Mouse (Mus musculus): ENCODE measurements around the gene Cyth3. TPM values are rescaled to one million over a fixed set of nuclear protein-coding genes. Genes with fewer than 3 reads are reported as not detected.

Cyth3 gene
- polyA plus RNA-seq, 3 experiments from 2014 or later = 11.4 to 41.0 (median 34.9) TPM

GRCm38 (mm10) chr5:143706822-143707200 lies 84.6 kb downstream of the Cyth3 start:
- no peak for ATAC-seq

GRCm38 (mm10) chr5:143711326-143711725 lies 89.1 kb downstream of the Cyth3 start:
- ATAC-seq = peak; percentile 58

GRCm38 (mm10) chr5:143712011-143712800 lies 90.0 kb downstream of the Cyth3 start:
- ATAC-seq = no peak

GRCm38 (mm10) chr5:143721962-143722361 lies 99.7 kb downstream of the Cyth3 start:
- no peak for ATAC-seq

- ATAC-seq = peak; percentile 14
Observed at GRCm38 (mm10) chr5:143730915-143731314, 108.7 kb downstream of the Cyth3 start.

- no peak for ATAC-seq
Observed at GRCm38 (mm10) chr5:143731483-143732112, 109.4 kb downstream of the Cyth3 start.

GRCm38 (mm10) chr5:143732180-143732891 lies 110.1 kb downstream of the Cyth3 start, which contains the start of gene Usp42:
TSS of gene Usp42 (minus strand) at chr5:143732280.
- peak; percentile 95 for ATAC-seq

- ATAC-seq = no peak
Observed at GRCm38 (mm10) chr5:143749630-143750208, 127.5 kb downstream of the Cyth3 start.

- ATAC-seq = no peak
Observed at GRCm38 (mm10) chr5:143755529-143756141, 133.4 kb downstream of the Cyth3 start.

GRCm38 (mm10) chr5:143757755-143758443 lies 135.7 kb downstream of the Cyth3 start:
- peak; percentile 97 for ATAC-seq

- ATAC-seq = no peak
Observed at GRCm38 (mm10) chr5:143759554-143759953, 137.3 kb downstream of the Cyth3 start.

Other genes with a start within 250 kb of the Cyth3 start
- 100 to 1,000 TPM in 1 of 3 experiments, 10 to 100 TPM in 2; 76.8 to 100 (median 78.4) TPM for gene Kdelr2, start 218.6 kb upstream of the Cyth3 start, polyA plus RNA-seq (2017; shearing (Covaris generic))
- 10 to 100 TPM in 2 of 3 experiments, 1 to 10 TPM in 1; 9.5 to 13.0 (median 12.7) TPM for gene Daglb, start 157.9 kb upstream of the Cyth3 start, polyA plus RNA-seq (2017; shearing (Covaris generic))
- 10 to 100 TPM; 57.1 to 67.7 (median 60.8) TPM for gene Rac1, start 94.4 kb upstream of the Cyth3 start, polyA plus RNA-seq (2017; shearing (Covaris generic))
- gene Usp42, start 109.8 kb downstream of the Cyth3 start, polyA plus RNA-seq (2017; shearing (Covaris generic)) = 10 to 100 TPM in 2 of 3 experiments, 1 to 10 TPM in 1; 9.6 to 12.8 (median 11.9) TPM
- gene Eif2ak1, start 195.3 kb downstream of the Cyth3 start, polyA plus RNA-seq (2017; shearing (Covaris generic)) = 10 to 100 TPM; 19.9 to 24.6 (median 23.2) TPM

Data from inflammation-experienced regulatory T-cells, adult 6 months (primary cell).